Mouse (Mus musculus): ENCODE measurements around the gene Nr1h4. TPM values are rescaled to one million over a fixed set of nuclear protein-coding genes. Genes with fewer than 3 reads are reported as not detected.

The Nr1h4 gene
- polyA plus RNA-seq, 1 experiment from 2014 or later, result 117 TPM

DNA sequence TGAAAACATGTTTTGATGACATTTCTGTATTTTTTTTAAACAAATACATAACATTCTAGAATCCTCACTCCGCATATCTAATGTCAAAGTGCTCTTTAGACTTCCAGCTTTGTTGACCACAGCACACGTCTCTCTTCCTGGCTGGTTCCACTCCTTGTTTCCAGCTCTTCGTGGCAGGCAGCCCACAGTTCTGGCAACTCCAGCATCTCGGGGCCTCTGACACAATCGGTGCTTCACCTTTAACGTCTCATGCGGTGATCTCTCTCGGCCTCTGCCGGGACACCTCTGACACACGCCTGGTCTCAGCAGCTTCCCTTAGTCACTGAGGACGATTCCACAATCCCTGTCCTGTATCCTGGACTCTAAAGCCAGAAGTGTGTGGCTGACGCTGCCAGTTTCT, 95.4 kb downstream of the Nr1h4 start:
- no peak for ATAC-seq
- H3K9ac ChIP-seq (ENCODE audit: low read depth, low read length), result no peak overlapping the region
- peaks cover 4% of the 10 kb centered on the region; the same call in 1 of the 2 replicates for H3K36me3 ChIP-seq (ENCODE audit: control insufficient read depth, insufficient read depth)
- no peak for TF ChIP-seq CTCF (IDR thresholded peaks at IDR 0.05; ENCODE audit: low read depth)
- no peaks in the 10 kb centered on the region for H3K27me3 ChIP-seq (replicated peaks; ENCODE audit: control insufficient read depth, insufficient read depth, low read length)
- H3K4me2 ChIP-seq (replicated peaks; ENCODE audit: low read depth), result no peak overlapping the region
- 81% methylated on average over 12 of the region's 12 CpGs for WGBS
- H3K9me3 ChIP-seq (ENCODE audit: control insufficient read depth), result no peaks in the 10 kb centered on the region
- H3K4me3 ChIP-seq (ENCODE audit: low read depth, low read length), result no peak overlapping the region
- H3K4me1 ChIP-seq (replicated peaks; ENCODE audit: control insufficient read depth, insufficient read depth, low read length), result no peaks in the 10 kb centered on the region
- no peak overlapping the region for H3K27ac ChIP-seq (ENCODE audit: low read depth, low read length)

DNA sequence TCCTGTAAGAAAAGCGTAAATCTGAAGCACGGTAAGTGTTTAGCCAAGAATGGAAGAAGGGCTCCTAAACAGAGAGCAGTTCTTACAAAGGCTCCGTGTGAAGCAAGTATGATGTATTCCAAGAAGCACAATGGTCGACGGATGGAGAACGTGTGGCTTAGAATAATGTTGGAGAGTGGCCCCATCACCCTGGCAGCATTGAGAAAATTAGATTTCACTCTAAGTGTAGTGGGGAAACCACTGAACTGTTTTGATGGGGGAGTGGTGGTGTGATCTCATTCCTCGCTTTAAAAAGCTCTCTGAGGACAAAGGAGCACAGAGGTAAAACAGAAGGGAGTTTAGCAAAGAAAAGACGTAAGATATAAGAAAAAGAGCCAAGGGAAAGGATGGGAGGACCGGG, 95.9 kb downstream of the Nr1h4 start:
- Histone ChIP-seq H3K9ac (ENCODE audit: low read depth, low read length) (no peak overlapping the region), H3K4me1 (replicated peaks; ENCODE audit: control insufficient read depth, insufficient read depth, low read length) (no peaks in the 10 kb centered on the region), H3K27me3 (replicated peaks; ENCODE audit: control insufficient read depth, insufficient read depth, low read length) (no peaks in the 10 kb centered on the region), H3K36me3 (ENCODE audit: control insufficient read depth, insufficient read depth) (peaks cover 4% of the 10 kb centered on the region; the same call in 1 of the 2 replicates), H3K4me2 (replicated peaks; ENCODE audit: low read depth) (no peak overlapping the region), H3K4me3 (ENCODE audit: low read depth, low read length) (no peak overlapping the region), H3K27ac (ENCODE audit: low read depth, low read length) (no peak overlapping the region), H3K9me3 (ENCODE audit: control insufficient read depth) (no peaks in the 10 kb centered on the region)
- no peak for ATAC-seq
- WGBS, result 84% methylated on average over 9 of the region's 9 CpGs
- TF ChIP-seq CTCF (IDR thresholded peaks at IDR 0.05; ENCODE audit: low read depth), result no peak

DNA sequence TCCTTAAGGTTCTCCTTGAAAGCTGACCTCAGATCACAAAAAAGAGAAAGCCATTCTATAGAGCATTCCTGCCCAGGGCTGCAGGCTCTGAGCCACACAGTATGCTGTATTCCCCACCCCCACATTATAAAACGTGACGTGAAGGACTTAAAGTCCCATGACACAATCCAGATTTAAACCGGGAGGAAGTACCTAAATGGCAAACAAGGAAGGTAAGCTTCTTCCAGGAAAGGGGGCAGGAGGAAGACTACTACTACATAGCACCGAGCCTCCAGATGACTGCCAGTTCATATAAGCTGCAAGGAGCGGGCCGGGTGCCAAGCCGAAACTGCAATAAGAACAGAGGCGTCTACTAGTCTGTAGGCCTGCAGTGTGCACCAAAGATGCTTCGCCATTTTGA, 97.5 kb downstream of the Nr1h4 start:
- Histone ChIP-seq H3K36me3 (ENCODE audit: control insufficient read depth, insufficient read depth) (peaks cover 4% of the 10 kb centered on the region; the same call in 1 of the 2 replicates), H3K4me2 (replicated peaks; ENCODE audit: low read depth) (no peak overlapping the region), H3K9ac (ENCODE audit: low read depth, low read length) (no peak overlapping the region), H3K27ac (ENCODE audit: low read depth, low read length) (no peak overlapping the region), H3K9me3 (ENCODE audit: control insufficient read depth) (no peaks in the 10 kb centered on the region), H3K4me3 (ENCODE audit: low read depth, low read length) (no peak overlapping the region), H3K4me1 (replicated peaks; ENCODE audit: control insufficient read depth, insufficient read depth, low read length) (no peaks in the 10 kb centered on the region), H3K27me3 (replicated peaks; ENCODE audit: control insufficient read depth, insufficient read depth, low read length) (no peaks in the 10 kb centered on the region)
- WGBS, result 72% methylated on average over 9 of the region's 9 CpGs
- TF ChIP-seq CTCF (IDR thresholded peaks at IDR 0.05; ENCODE audit: low read depth), result no peak
- ATAC-seq, result no peak

DNA sequence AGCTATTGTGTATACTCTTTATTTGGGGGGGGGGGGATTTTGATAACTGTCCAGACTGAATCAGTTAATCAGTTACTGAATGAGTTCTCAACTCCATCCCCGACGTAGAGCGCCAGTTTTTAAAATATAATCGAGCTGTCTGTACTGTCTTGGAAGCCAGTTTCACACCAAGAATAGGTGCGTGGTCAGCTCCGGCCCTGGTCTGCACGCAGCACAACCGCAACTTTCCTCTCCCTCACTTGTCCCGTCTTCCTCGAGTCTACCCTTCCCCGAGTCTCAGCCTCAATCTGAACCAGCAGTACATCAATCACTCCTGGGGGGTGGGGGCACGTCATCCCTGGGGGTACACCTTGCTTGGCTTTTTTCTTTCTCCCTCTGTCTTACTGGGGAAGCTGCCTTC, 98.0 kb downstream of the Nr1h4 start:
- Histone ChIP-seq H3K27me3 (replicated peaks; ENCODE audit: control insufficient read depth, insufficient read depth, low read length) (no peaks in the 10 kb centered on the region), H3K27ac (ENCODE audit: low read depth, low read length) (no peak overlapping the region), H3K4me2 (replicated peaks; ENCODE audit: low read depth) (no peak overlapping the region), H3K9ac (ENCODE audit: low read depth, low read length) (no peak overlapping the region), H3K36me3 (ENCODE audit: control insufficient read depth, insufficient read depth) (peaks cover 4% of the 10 kb centered on the region; the same call in 1 of the 2 replicates), H3K4me1 (replicated peaks; ENCODE audit: control insufficient read depth, insufficient read depth, low read length) (no peaks in the 10 kb centered on the region), H3K4me3 (ENCODE audit: low read depth, low read length) (no peak overlapping the region), H3K9me3 (ENCODE audit: control insufficient read depth) (no peaks in the 10 kb centered on the region)
- 89% methylated on average over 12 of the region's 12 CpGs for WGBS
- ATAC-seq, result no peak
- no peak for TF ChIP-seq CTCF (IDR thresholded peaks at IDR 0.05; ENCODE audit: low read depth)

DNA sequence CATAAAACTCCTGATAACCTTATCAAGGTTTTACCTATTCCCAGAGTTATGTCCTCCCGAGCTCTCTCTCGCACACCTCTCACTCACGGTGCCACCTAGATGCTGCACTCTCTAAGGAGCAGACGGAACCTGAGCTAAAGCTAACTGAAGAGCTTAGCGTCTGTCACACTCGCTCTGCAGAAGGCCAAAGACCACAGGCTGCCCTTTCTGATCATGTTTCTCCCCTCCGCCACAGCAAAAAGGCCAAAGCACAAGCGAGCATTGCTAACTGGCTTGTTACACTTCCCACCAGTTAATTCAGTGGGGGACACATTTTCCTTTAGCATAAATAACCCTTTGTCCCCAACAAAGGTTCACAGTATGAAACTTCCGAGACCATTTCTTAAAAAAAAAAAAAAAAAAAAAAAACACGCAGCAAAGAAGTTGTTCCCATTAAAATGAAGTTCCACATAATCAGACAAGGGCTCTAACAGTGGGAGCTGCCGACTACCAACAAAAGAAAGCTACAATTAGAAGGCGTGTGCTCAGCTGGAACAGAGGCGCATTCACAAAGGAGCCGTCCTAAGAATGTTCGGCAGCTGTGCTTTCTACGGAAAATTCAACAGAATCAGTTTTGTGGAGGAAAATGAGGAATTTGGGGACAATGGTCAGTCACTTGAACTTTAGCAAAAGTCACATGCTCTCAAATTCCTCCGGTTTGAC, 98.7 kb downstream of the Nr1h4 start:
- Histone ChIP-seq H3K4me1 (replicated peaks; ENCODE audit: control insufficient read depth, insufficient read depth, low read length) (no peaks in the 10 kb centered on the region), H3K4me2 (replicated peaks; ENCODE audit: low read depth) (no peak overlapping the region), H3K27ac (ENCODE audit: low read depth, low read length) (no peak overlapping the region), H3K27me3 (replicated peaks; ENCODE audit: control insufficient read depth, insufficient read depth, low read length) (no peaks in the 10 kb centered on the region), H3K9ac (ENCODE audit: low read depth, low read length) (no peak overlapping the region), H3K36me3 (ENCODE audit: control insufficient read depth, insufficient read depth) (peaks cover 4% of the 10 kb centered on the region; the same call in 1 of the 2 replicates), H3K9me3 (ENCODE audit: control insufficient read depth) (no peaks in the 10 kb centered on the region), H3K4me3 (ENCODE audit: low read depth, low read length) (no peak overlapping the region)
- no peak for TF ChIP-seq CTCF (IDR thresholded peaks at IDR 0.05; ENCODE audit: low read depth)
- WGBS, result 73% methylated on average over 17 of the region's 17 CpGs
- no peak for ATAC-seq

DNA sequence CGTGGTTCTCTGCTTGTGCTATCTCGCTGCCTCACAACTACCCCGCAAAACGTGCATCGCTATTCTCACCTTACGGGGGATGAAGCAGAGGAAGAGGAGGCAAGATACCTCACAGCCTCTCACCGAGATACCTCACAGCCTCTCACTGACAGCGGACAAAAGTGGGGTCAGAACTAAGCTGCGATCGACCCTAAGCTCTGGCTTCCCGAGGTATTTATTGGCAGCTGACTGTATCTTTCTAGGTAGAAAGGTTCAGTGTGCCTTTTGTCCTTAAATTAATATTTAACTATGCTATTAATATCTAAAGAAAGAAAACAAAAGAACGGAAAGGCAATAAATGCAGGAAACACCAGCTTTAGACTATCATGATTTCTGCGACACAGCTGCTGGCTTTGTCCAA, 100.6 kb downstream of the Nr1h4 start:
- Histone ChIP-seq H3K27me3 (replicated peaks; ENCODE audit: control insufficient read depth, insufficient read depth, low read length) (no peaks in the 10 kb centered on the region), H3K9ac (ENCODE audit: low read depth, low read length) (no peak overlapping the region), H3K4me3 (ENCODE audit: low read depth, low read length) (peak overlapping the region; percentile 22; the same call in 1 of the 2 replicates), H3K9me3 (ENCODE audit: control insufficient read depth) (no peaks in the 10 kb centered on the region), H3K4me1 (replicated peaks; ENCODE audit: control insufficient read depth, insufficient read depth, low read length) (no peaks in the 10 kb centered on the region), H3K4me2 (replicated peaks; ENCODE audit: low read depth) (peak overlapping the region; percentile 57), H3K27ac (ENCODE audit: low read depth, low read length) (no peak overlapping the region), H3K36me3 (ENCODE audit: control insufficient read depth, insufficient read depth) (peaks cover 17% of the 10 kb centered on the region)
- ATAC-seq, result peak; percentile 48; the same call in 1 of the 2 replicates
- TF ChIP-seq CTCF (IDR thresholded peaks at IDR 0.05; ENCODE audit: low read depth), result no peak
- 55% methylated on average over 13 of the region's 13 CpGs for WGBS

Measured in intestine, postnatal 0 days (tissue).